Mouse (Mus musculus) cerebellum, adult 9-10 months (tissue): Measurements from ENCODE around the gene Xndc1.
"Not testable (repeated sequence)": the region's sequence is repeated elsewhere in the genome, so short reads cannot be mapped to it uniquely, and the experiment has no call there.

ENCODE experiments used
- DNase-seq: peaks from one replicate; pipeline ENCODE4 v3.0.0; 2022

Gene Xndc1

GRCm38 (mm10) chr7:102065046-102065891 is at the start of gene Xndc1, which contains the start of the genes Rnf121 and Xntrpc:
Gene Xndc1, plus strand, starts transcription at chr7:102065511.
Gene Rnf121, minus strand, starts transcription at chr7:102065469.
Gene Xntrpc, plus strand, starts transcription at chr7:102065713.
- peak; percentile 91 for DNase-seq

GRCm38 (mm10) chr7:102016936-102017335 is 48.4 kb upstream of the Xndc1 start:
- no peak for DNase-seq

GRCm38 (mm10) chr7:102017452-102017851 is 47.9 kb upstream of the Xndc1 start:
- DNase-seq, result no peak

GRCm38 (mm10) chr7:102018034-102018433 is 47.3 kb upstream of the Xndc1 start:
- no peak for DNase-seq

- DNase-seq, result no peak
Observed at GRCm38 (mm10) chr7:102018590-102018989, 46.7 kb upstream of the Xndc1 start, which contains the start of gene Il18bp. Gene Il18bp, minus strand, starts transcription at chr7:102018690.

- no peak for DNase-seq
Observed at GRCm38 (mm10) chr7:102019362-102019761, 45.9 kb upstream of the Xndc1 start.

GRCm38 (mm10) chr7:102020934-102021333 is 44.4 kb upstream of the Xndc1 start:
- not testable (repeated sequence) for DNase-seq

- no peak for DNase-seq
Observed at GRCm38 (mm10) chr7:102023821-102024220, 41.5 kb upstream of the Xndc1 start.

GRCm38 (mm10) chr7:102025187-102026119 is 39.9 kb upstream of the Xndc1 start:
- DNase-seq, result no peak

- peak; percentile 46 for DNase-seq
Observed at GRCm38 (mm10) chr7:102034904-102035303, 30.4 kb upstream of the Xndc1 start.

GRCm38 (mm10) chr7:102035534-102035933 is 29.8 kb upstream of the Xndc1 start:
- no peak for DNase-seq

GRCm38 (mm10) chr7:102037318-102037717 is 28.0 kb upstream of the Xndc1 start:
- DNase-seq, result no peak

- DNase-seq, result no peak
Observed at GRCm38 (mm10) chr7:102042314-102042713, 23.0 kb upstream of the Xndc1 start.

- DNase-seq, result not testable (repeated sequence)
Observed at GRCm38 (mm10) chr7:102048524-102048923, 16.8 kb upstream of the Xndc1 start.

GRCm38 (mm10) chr7:102061353-102061752 is 4.0 kb upstream of the Xndc1 start:
- DNase-seq, result no peak

GRCm38 (mm10) chr7:102062203-102062602 is 3.1 kb upstream of the Xndc1 start:
- no peak for DNase-seq

GRCm38 (mm10) chr7:102063891-102064290 is 1.4 kb upstream of the Xndc1 start:
- no peak for DNase-seq

GRCm38 (mm10) chr7:102064655-102065045 is 661 bp upstream of the Xndc1 start:
- no peak for DNase-seq

GRCm38 (mm10) chr7:102066363-102066762 is 1.1 kb downstream of the Xndc1 start:
- DNase-seq, result no peak

GRCm38 (mm10) chr7:102076714-102077296 is 11.5 kb downstream of the Xndc1 start:
- no peak for DNase-seq

- peak; percentile 52 for DNase-seq
Observed at GRCm38 (mm10) chr7:102078517-102078916, 13.2 kb downstream of the Xndc1 start.

GRCm38 (mm10) chr7:102080311-102080710 is 15.0 kb downstream of the Xndc1 start:
- DNase-seq, result no peak

GRCm38 (mm10) chr7:102081784-102082183 is 16.5 kb downstream of the Xndc1 start:
- no peak for DNase-seq
